Mouse (Mus musculus) MN1 (cell line): ENCODE measurements around the gene Hnf1b.

Source experiments
- DNase-seq: peaks from one replicate; pipeline ENCODE4 v3.0.0-alpha.2; 2016; ENCODE audit warnings: low spot score

The Hnf1b gene

GRCm38 (mm10) chr11:83896430-83897410 is 46.9 kb downstream of the Hnf1b start:
- DNase-seq, result no peak

DNA sequence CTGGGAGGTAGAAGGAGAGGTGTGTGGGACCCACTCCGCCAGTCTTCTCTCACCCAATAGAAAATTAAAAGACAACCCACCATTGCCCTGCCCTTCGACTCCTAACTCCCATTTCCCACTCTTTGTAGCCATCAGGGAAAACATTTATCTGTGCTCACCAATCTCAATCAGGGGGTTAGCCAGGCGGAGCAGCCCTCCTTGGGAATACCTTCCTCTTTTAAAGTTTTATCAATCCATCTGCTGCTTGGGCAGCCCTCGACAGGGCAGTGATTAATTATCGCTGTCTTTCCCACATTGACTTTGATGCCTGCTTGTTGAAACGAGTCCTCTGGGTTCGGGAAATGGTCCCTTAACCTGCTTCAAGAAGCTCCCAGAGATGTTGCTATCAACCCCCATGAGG is 47.7 kb downstream of the Hnf1b start:
- no peak for DNase-seq

DNA sequence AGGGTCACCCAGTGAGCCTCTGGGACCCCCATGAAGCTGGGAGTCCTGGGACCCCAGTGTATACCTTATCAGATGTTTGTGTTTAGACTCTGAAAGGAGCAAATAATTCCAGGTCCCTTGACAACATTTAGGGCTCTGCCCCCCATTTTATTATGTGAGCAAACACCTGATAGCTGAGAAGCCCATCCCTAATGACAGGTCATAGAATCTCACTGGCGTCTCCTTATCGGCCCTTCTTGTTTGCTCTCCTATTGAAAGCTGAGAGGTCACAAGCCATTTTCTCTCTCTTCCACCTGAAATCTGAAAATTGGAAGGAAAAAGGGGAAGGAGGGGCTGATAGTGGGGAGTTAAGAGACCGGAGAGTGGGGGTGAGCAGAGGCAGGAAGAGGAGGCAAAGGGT is 52.9 kb downstream of the Hnf1b start:
- no peak for DNase-seq

GRCm38 (mm10) chr11:83905756-83906155 is 55.9 kb downstream of the Hnf1b start:
- DNase-seq, result no peak

- no peak for DNase-seq
These were observed 58.5 kb downstream of the Hnf1b start for GRCm38 (mm10) chr11:83908376-83908775.

- DNase-seq, result no peak
These were observed 64.0 kb downstream of the Hnf1b start for GRCm38 (mm10) chr11:83913824-83914311.

- DNase-seq, result no peak
These were observed 64.6 kb downstream of the Hnf1b start for GRCm38 (mm10) chr11:83914501-83914900.

DNA sequence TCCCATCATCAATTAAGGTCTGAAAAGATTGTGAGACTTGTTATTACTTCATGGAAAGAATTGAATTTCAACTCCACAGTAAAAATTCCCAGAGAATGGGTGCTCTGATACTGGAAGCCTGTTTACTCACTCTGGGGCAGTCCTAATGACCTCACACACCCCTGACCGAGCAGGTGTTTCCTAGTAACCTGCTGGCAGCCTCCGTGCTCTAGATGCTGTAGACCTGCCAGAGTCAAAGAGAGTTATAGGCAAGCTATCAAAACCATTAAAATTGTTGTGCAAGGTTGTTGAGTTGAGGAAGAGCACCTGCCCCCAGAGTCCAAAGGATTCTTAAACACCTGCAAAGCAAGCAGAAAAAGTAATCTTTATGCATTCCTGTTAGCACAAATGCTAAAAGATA is 72.7 kb downstream of the Hnf1b start:
- DNase-seq, result no peak

DNA sequence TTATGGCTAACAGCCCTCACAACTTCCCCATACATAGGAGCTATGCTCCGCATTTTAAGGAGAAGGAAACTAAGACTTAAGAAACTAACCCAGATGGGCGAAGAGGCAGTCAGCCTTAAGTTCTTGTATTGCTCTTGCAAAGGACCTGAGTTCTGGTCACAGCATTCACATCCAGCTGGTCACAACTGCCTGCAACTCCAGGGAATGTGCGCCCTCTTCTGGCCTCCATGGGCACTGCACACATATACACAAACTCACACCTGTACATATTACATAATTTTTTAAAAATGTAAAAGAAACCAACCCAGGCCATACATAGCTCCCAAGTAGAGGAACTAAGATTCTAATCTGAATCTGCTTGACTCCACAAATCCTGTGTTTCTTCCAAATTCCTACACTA is 77.2 kb downstream of the Hnf1b start:
- DNase-seq, result no peak

- DNase-seq, result no peak
These were observed 82.7 kb downstream of the Hnf1b start for GRCm38 (mm10) chr11:83932506-83933106.

DNA sequence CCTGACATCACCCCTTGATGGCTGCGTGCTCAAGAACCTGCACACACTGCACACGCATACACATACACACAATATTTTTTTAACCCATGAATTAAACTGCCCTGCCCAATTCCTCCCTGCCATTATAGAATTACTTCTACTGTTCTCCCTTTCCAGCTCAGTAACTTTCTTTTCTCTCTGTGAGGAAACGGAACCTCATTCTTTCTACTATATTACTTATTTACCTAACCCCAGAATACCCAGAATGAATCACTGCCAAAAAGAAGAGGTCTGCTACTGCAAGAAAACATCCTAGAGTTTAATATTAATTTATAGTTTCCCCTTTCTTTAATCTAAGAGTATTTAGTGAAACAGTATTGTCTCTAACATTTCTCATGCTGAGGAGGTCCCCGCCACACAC is 83.5 kb downstream of the Hnf1b start:
- no peak for DNase-seq

- no peak for DNase-seq
These were observed 86.3 kb downstream of the Hnf1b start for GRCm38 (mm10) chr11:83935986-83936665.

DNA sequence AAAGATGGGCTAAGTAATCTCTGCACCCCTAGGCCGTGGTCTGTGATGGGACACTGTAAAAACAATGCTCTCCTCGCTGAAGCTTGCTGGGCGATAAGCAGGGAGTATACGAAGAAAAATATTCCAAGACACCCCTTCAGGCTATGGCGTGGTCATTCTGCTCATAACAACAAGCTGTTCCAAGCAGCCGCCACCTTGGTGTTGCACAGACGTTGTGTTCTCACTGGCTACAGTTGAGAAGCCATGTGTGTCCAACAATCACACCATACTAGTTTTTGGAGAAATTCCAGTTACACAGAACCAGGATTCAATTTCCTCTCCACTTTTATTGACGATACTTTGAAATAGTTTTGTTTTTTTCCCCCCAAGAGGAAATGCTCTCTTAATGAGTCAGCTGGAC is 88.7 kb downstream of the Hnf1b start:
- no peak for DNase-seq

DNA sequence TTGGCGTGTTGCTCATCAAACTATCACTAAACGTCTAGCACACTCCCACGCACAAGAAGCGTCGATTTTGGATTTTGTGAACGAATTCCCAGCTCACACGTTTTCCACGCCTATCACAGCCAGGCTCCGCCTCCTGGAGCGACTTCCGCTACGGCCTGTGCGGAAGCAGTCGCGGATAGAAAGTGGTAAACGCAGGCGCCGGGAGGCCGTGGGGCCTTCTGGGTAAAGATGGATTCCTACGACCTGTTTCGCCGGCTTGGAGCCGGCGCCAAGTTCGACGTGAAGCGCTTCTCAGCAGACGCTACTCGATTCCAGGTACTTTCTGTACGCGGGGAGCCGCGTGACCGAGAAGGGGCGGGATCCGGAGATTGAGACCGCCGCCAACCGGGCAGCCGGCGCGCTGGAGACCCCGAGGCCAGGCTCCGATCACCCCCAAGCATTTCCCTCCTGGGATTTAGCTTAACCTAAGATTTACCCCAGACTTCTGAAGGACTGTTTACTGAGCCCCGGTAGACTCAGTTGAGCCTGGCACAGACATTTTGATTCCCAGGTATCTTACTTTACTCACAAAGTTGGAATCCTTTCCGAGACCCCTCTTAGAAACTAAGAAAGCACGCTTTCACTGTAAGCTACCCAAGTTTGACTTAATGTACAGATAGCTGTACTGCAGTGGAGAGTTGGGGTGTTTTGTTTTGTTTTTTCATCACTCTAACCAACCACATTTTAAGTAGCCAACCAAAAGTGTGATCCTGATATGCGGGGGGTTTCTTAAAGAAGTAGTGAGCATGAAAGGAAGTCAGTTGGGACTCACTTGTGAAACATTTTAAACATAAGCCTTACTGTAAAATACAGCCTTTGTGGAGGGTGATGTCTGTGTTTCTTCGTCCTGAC is 92.3 kb downstream of the Hnf1b start, which contains the start of gene Ddx52:
Gene Ddx52, plus strand, starts transcription at position 113 of the 891 bp plus-strand sequence.
- DNase-seq, result peak; percentile 92
